Mouse (Mus musculus) hindbrain, embryonic 11.5 days (tissue): ENCODE data around the gene Ubxn1. TPM values are rescaled to one million over a fixed set of nuclear protein-coding genes. Genes with fewer than 3 reads are reported as not detected.

Source experiments
- ATAC-seq: fragments of 200-750 bp; cut with Nextera tagmentation; 2 replicates; pipeline ENCODE4 v1.8.0; 2017; ENCODE audit warnings: mild to moderate bottlenecking, moderate TSS enrichment, moderate library complexity; ENCODE audit not compliant: low FRiP score
- DNase-seq: peaks from one replicate; pipeline ENCODE4 v3.0.0-alpha.2; 2015; ENCODE audit warnings: low spot score
- H3K27ac ChIP-seq: fragments of 300-500 bp; sonication (generic); 2 replicates; pipeline ENCODE4 v1.5.1; 2014; ENCODE audit warnings: mild to moderate bottlenecking, low read depth, low read length
- H3K27me3 ChIP-seq: fragments of 300-500 bp; sonication (generic); 2 replicates; pipeline ENCODE4 v1.6.1; 2014; ENCODE audit warnings: mild to moderate bottlenecking, low read length, moderate library complexity, mixed read lengths; ENCODE audit not compliant: control insufficient read depth, insufficient read depth
- H3K36me3 ChIP-seq: fragments of 300-500 bp; sonication (generic); 2 replicates; pipeline ENCODE4 v1.6.1; 2014; ENCODE audit warnings: mild to moderate bottlenecking, low read length, moderate library complexity, mixed read lengths; ENCODE audit not compliant: control insufficient read depth, insufficient read depth
- H3K4me1 ChIP-seq: fragments of 300-500 bp; sonication (generic); replicated peaks from 2 replicates; pipeline ENCODE4 v1.6.1; 2014; ENCODE audit warnings: low read length, mixed read lengths; ENCODE audit not compliant: control insufficient read depth, insufficient read depth
- H3K4me2 ChIP-seq: fragments of 300-500 bp; sonication (generic); replicated peaks from 2 replicates; pipeline ENCODE4 v1.6.1; 2014; ENCODE audit warnings: mild to moderate bottlenecking, low read depth, low read length
- H3K4me3 ChIP-seq: fragments of 300-500 bp; sonication (generic); 2 replicates; pipeline ENCODE4 v1.5.1; 2014; ENCODE audit warnings: low read depth, low read length
- H3K9ac ChIP-seq: fragments of 300-500 bp; sonication (generic); 2 replicates; pipeline ENCODE4 v1.6.1; 2014; ENCODE audit warnings: low read depth, low read length
- H3K9me3 ChIP-seq: fragments of 300-500 bp; sonication (generic); 2 replicates; pipeline ENCODE4 v1.6.1; 2016; ENCODE audit warnings: low read length; ENCODE audit not compliant: control insufficient read depth
- WGBS: fragments of 180-500 bp; shearing (Covaris S2); extraction: QIAGEN DNeasy Blood & Tissue Kit; methylation state at CpG from one replicate; pipeline ENCODE4 v1.1.7; 2014; 5-methylcytosine and 5-hydroxymethylcytosine counted together
- polyA plus RNA-seq: library from polyadenylated mRNA; unstranded; fragments of >200 nt; fragmentation: Nextera tagmentation; extraction: Ambion mirVana; gene quantifications from 2 replicates; pipeline ENCODE4 v1.2.1, GENCODE M21; 2014

Ubxn1 gene
- polyA plus RNA-seq, 1 experiment from 2014 or later: 164 TPM

- no peak overlapping the region for H3K27ac ChIP-seq
- WGBS: 77% methylated on average over 10 of the region's 10 CpGs
Observed at GRCm38 (mm10) chr19:8872266-8872840, 1.1 kb downstream of the Ubxn1 start.

GRCm38 (mm10) chr19:8875031-8875430 lies 3.7 kb downstream of the Ubxn1 start:
- Histone ChIP-seq H3K27me3 (no peaks in the 10 kb centered on the region), H3K27ac (no peak overlapping the region), H3K9me3 (no peaks in the 10 kb centered on the region), H3K36me3 (no peaks in the 10 kb centered on the region), H3K4me1 (peaks cover 3% of the 10 kb centered on the region), H3K4me3 (no peak overlapping the region), H3K9ac (no peak overlapping the region), H3K4me2 (no peak overlapping the region)
- ATAC-seq (no peak), DNase-seq (no peak)
- 95% methylated on average over 7 of the region's 7 CpGs for WGBS

More at GRCm38 (mm10) chr19:8872266-8872840, 1.1 kb downstream of the Ubxn1 start:
- H3K4me1 ChIP-seq: peaks cover 3% of the 10 kb centered on the region
- no peaks in the 10 kb centered on the region for H3K27me3 ChIP-seq
- no peaks in the 10 kb centered on the region for H3K36me3 ChIP-seq
- ATAC-seq (no peak), DNase-seq (no peak)
- peak overlapping the region; percentile 90 for H3K9ac ChIP-seq
- peak overlapping the region; percentile 89 for H3K4me2 ChIP-seq
- H3K9me3 ChIP-seq: no peaks in the 10 kb centered on the region
- peak overlapping the region; percentile 55 for H3K4me3 ChIP-seq

GRCm38 (mm10) chr19:8880311-8881033 lies 9.2 kb downstream of the Ubxn1 start, which contains the start of gene Uqcc3:
TSS of gene Uqcc3 (minus strand) at chr19:8880923.
- H3K4me3 ChIP-seq: peak within 1 kb of the TSS; percentile 82

GRCm38 (mm10) chr19:8881034-8881392 lies 9.7 kb downstream of the Ubxn1 start:
- Histone ChIP-seq H3K4me1 (no peaks in the 10 kb centered on the region), H3K9ac (0 out of 2 replicates have a peak overlapping the region, but pooled peaks have one; percentile 91), H3K4me2 (peak overlapping the region; percentile 83), H3K4me3 (peak overlapping the region; percentile 82), H3K27ac (no peak overlapping the region), H3K27me3 (no peaks in the 10 kb centered on the region), H3K36me3 (no peaks in the 10 kb centered on the region), H3K9me3 (no peaks in the 10 kb centered on the region)
- DNase-seq (no peak), ATAC-seq (peak; percentile 14; the same call in 1 of the 2 replicates)
- 23% methylated on average over 3 of the region's 3 CpGs for WGBS

More at GRCm38 (mm10) chr19:8880311-8881033, 9.2 kb downstream of the Ubxn1 start, which contains the start of gene Uqcc3:
- under 1% methylated on average over 42 of the region's 42 CpGs for WGBS
- H3K9me3 ChIP-seq: no peaks in the 10 kb centered on the region
- no peaks in the 10 kb centered on the region for H3K36me3 ChIP-seq
- peak within 1 kb of the TSS; percentile 91 for H3K9ac ChIP-seq
- H3K27me3 ChIP-seq: no peaks in the 10 kb centered on the region
- peak within 1 kb of the TSS; percentile 83 for H3K4me2 ChIP-seq
- peak; percentile 97 for ATAC-seq
- H3K27ac ChIP-seq: peak within 1 kb of the TSS; percentile 80
- H3K4me1 ChIP-seq: no peaks in the 10 kb centered on the region
- DNase-seq: peak; percentile 88

GRCm38 (mm10) chr19:8883616-8884015 lies 12.3 kb downstream of the Ubxn1 start, which contains the start of the genes Lbhd1 and Gm49403:
TSS of gene Lbhd1 (plus strand) at chr19:8883732.
TSS of gene Gm49403 (plus strand) at chr19:8883930.
- 89% methylated on average over 3 of the region's 3 CpGs for WGBS
- Histone ChIP-seq H3K4me3 (no peak within 1 kb of the TSS), H3K9me3 (no peaks in the 10 kb centered on the region), H3K27ac (no peak within 1 kb of the TSS), H3K27me3 (no peaks in the 10 kb centered on the region), H3K9ac (no peak within 1 kb of the TSS), H3K4me1 (peaks cover 3% of the 10 kb centered on the region), H3K4me2 (no peak within 1 kb of the TSS), H3K36me3 (no peaks in the 10 kb centered on the region)
- DNase-seq (no peak), ATAC-seq (no peak)

GRCm38 (mm10) chr19:8886916-8887584 lies 15.8 kb downstream of the Ubxn1 start:
- H3K9ac ChIP-seq: peak overlapping the region; percentile 83; the same call in 1 of the 2 replicates
- WGBS: 48% methylated on average over 1 of the region's 1 CpGs
- ATAC-seq (no peak), DNase-seq (no peak)
- H3K4me3 ChIP-seq: no peak overlapping the region
- H3K4me1 ChIP-seq: peaks cover 3% of the 10 kb centered on the region
- H3K36me3 ChIP-seq: no peaks in the 10 kb centered on the region
- no peaks in the 10 kb centered on the region for H3K27me3 ChIP-seq
- H3K27ac ChIP-seq: no peak overlapping the region
- no peaks in the 10 kb centered on the region for H3K9me3 ChIP-seq
- H3K4me2 ChIP-seq: peak overlapping the region; percentile 47; the same call in 1 of the 2 replicates

- peak overlapping the region; percentile 80 for H3K27ac ChIP-seq
- peak overlapping the region; percentile 83 for H3K9ac ChIP-seq
- peaks cover 3% of the 10 kb centered on the region for H3K4me1 ChIP-seq
- ATAC-seq (no peak), DNase-seq (peak; percentile 18)
- H3K27me3 ChIP-seq: no peaks in the 10 kb centered on the region
- H3K4me2 ChIP-seq: peak overlapping the region; percentile 47
- peak overlapping the region; percentile 64 for H3K4me3 ChIP-seq
- no peaks in the 10 kb centered on the region for H3K9me3 ChIP-seq
- no peaks in the 10 kb centered on the region for H3K36me3 ChIP-seq
- 16% methylated on average over 19 of the region's 19 CpGs for WGBS
Observed at GRCm38 (mm10) chr19:8887585-8888463, 16.5 kb downstream of the Ubxn1 start.
